In genomic region chr10:94382618-94383017, GRCm38 (mm10) we compare ENCODE assay signal across 1 mouse cellular context.
TF ChIP-seq lines count a peak whose summit lies in the region.

No protein-coding gene starts in this region.

TF ChIP-seq in CH12.LX, 34 proteins besides CTCF, POLR2A, EP300 and RAD21 (continued from another document):
- TF ChIP-seq MAFK (IDR thresholded peaks at IDR 0.05; ENCODE audit: insufficient replicate concordance, low read length) = 0 out of 2 replicates have a peak, but pooled peaks have one; percentile 15
